Mouse (Mus musculus) heart, postnatal 10 days (tissue): ENCODE results near the gene Adamts1. TPM values are rescaled to one million over a fixed set of nuclear protein-coding genes. Genes with fewer than 3 reads are reported as not detected.

Experiments used
- DNase-seq, 2 experiments: peaks; one replicate each; pipeline ENCODE4 v3.0.0; 2021
- intact Hi-C: fragments of 180-260 bp; cut with DNase I; formaldehyde crosslinking; loops from one replicate; pipeline ENCODE4 v1.15.1; 2025
- total RNA-seq, 2 experiments: library from RNA; stranded (reverse); gene quantifications; 2 replicates each; pipeline ENCODE4 v1.2.3; 2021

The Adamts1 gene
- total RNA-seq = 10 to 100 TPM; 41.6 to 60.8 TPM

- peak; percentile 95 to 96 for DNase-seq
- intact Hi-C loops = loop anchor here (5.0 to 10.0 kb wide), 4 partner anchors 964 to 1459 kb away; partner anchors contain the start of gene Atp5j
Observed at GRCm38 (mm10) chr16:85802954-85803353, at the start of gene Adamts1. TSS of gene Adamts1 (minus strand) at chr16:85803113.

- intact Hi-C loops = no loop called here
- no peak for DNase-seq
Observed at GRCm38 (mm10) chr16:85827066-85827465, 24.2 kb upstream of the Adamts1 start.

- DNase-seq = no peak
- intact Hi-C loops = loop anchor here (5.0 kb wide), 1 partner anchor 80 kb away; the partner anchor contains the start of gene Adamts5
Observed at GRCm38 (mm10) chr16:85822330-85822916, 19.5 kb upstream of the Adamts1 start.

- intact Hi-C loops = loop anchor here (2.0 to 5.0 kb wide), 2 partner anchors 82 to 483 kb away; partner anchors contain the start of gene Adamts5
- peak; percentile 31 to 41 for DNase-seq
Observed at GRCm38 (mm10) chr16:85819808-85820458, 17.0 kb upstream of the Adamts1 start.

- intact Hi-C loops = no loop called here
- DNase-seq = no peak
Observed at GRCm38 (mm10) chr16:85814116-85814515, 11.2 kb upstream of the Adamts1 start.

- intact Hi-C loops = loop anchor here (1.0 to 10.0 kb wide), 10 partner anchors 495 to 1585 kb away; partner anchors contain the start of gene N6amt1
- DNase-seq = peak; percentile 82 to 86
Observed at GRCm38 (mm10) chr16:85807626-85808025, 4.7 kb upstream of the Adamts1 start.

- peak; percentile 72 to 86 for DNase-seq
- intact Hi-C loops = loop anchor here (1.0 to 10.0 kb wide), 10 partner anchors 496 to 1585 kb away; partner anchors contain the start of gene N6amt1
Observed at GRCm38 (mm10) chr16:85807072-85807471, 4.2 kb upstream of the Adamts1 start.

- intact Hi-C loops = loop anchor here (5.0 to 10.0 kb wide), 5 partner anchors 672 to 1587 kb away; partner anchors contain the start of gene N6amt1
- DNase-seq = no peak
Observed at GRCm38 (mm10) chr16:85805581-85805980, 2.7 kb upstream of the Adamts1 start.

- DNase-seq = peak; percentile 86 to 88
- intact Hi-C loops = loop anchor here (5.0 to 10.0 kb wide), 4 partner anchors 963 to 1458 kb away; partner anchors contain the start of gene Atp5j
Observed at GRCm38 (mm10) chr16:85803613-85804551, 969 bp upstream of the Adamts1 start.

GRCm38 (mm10) chr16:85801971-85802811 is 722 bp downstream of the Adamts1 start:
- DNase-seq = peak; percentile 72 to 75
- intact Hi-C loops = loop anchor here (2.0 to 10.0 kb wide), 6 partner anchors 21 to 1460 kb away; partner anchors contain the start of gene Atp5j

- intact Hi-C loops = loop anchor here (2.0 to 10.0 kb wide), 6 partner anchors 20 to 1461 kb away; partner anchors contain the start of gene Atp5j
- DNase-seq = peak; percentile 89 to 90
Observed at GRCm38 (mm10) chr16:85801252-85801651, 1.7 kb downstream of the Adamts1 start.

GRCm38 (mm10) chr16:85800691-85801090 is 2.2 kb downstream of the Adamts1 start:
- intact Hi-C loops = loop anchor here (2.0 to 10.0 kb wide), 6 partner anchors 20 to 1462 kb away; partner anchors contain the start of gene Atp5j
- peak; percentile 96 for DNase-seq

GRCm38 (mm10) chr16:85799971-85800370 is 2.9 kb downstream of the Adamts1 start:
- no peak for DNase-seq
- intact Hi-C loops = loop anchor here (2.0 to 10.0 kb wide), 6 partner anchors 19 to 1462 kb away; partner anchors contain the start of gene Atp5j

- intact Hi-C loops = no loop called here
Observed at GRCm38 (mm10) chr16:85798334-85798733, 4.6 kb downstream of the Adamts1 start.

GRCm38 (mm10) chr16:85797161-85797560 is 5.8 kb downstream of the Adamts1 start:
- intact Hi-C loops = no loop called here

More at GRCm38 (mm10) chr16:85798334-85798733, 4.6 kb downstream of the Adamts1 start:
- DNase-seq = no peak

GRCm38 (mm10) chr16:85795731-85796130 is 7.2 kb downstream of the Adamts1 start:
- no peak for DNase-seq
- intact Hi-C loops = no loop called here

More at GRCm38 (mm10) chr16:85797161-85797560, 5.8 kb downstream of the Adamts1 start:
- DNase-seq = no peak

- no peak for DNase-seq
- intact Hi-C loops = loop anchor here (5.0 kb wide), 1 partner anchor 61 kb away; no protein-coding TSS in a partner anchor
Observed at GRCm38 (mm10) chr16:85793166-85793830, 9.6 kb downstream of the Adamts1 start.

- no peak for DNase-seq
- intact Hi-C loops = loop anchor here (2.0 kb wide), 1 partner anchor 20 kb away; no protein-coding TSS in a partner anchor
Observed at GRCm38 (mm10) chr16:85781076-85781475, 21.8 kb downstream of the Adamts1 start.
